Mouse (Mus musculus): ENCODE data around the gene Ddx6.

GRCm38 (mm10) chr9:44648881-44649281, 44.2 kb downstream of the Ddx6 start:
- TF ChIP-seq CTCF (IDR thresholded peaks at IDR 0.05; ENCODE audit: insufficient read depth, low read depth, low read length) (no peak), POLR2A (IDR thresholded peaks at IDR 0.05; ENCODE audit: insufficient read depth, low read depth, low read length) (no peak)
